Mouse (Mus musculus): ENCODE measurements at regions not wholly inside any gene's neighbourhood (a gene's known extent, or its start where the extent isn't known, plus 50 kb on each side); places are given as distances from the start of the nearest gene placed in this dataset.

GRCm38 (mm10) chr11:31781605-31782004, 90.4 kb upstream of the Cpeb4 start:
- DNase-seq (ENCODE audit: low spot score in 2 of 2): no peak

- no peak for DNase-seq (ENCODE audit: low spot score in 2 of 2)
Measured at GRCm38 (mm10) chr11:31783506-31784063, 88.4 kb upstream of the Cpeb4 start.

GRCm38 (mm10) chr11:31784332-31784901, 87.6 kb upstream of the Cpeb4 start:
- no peak for DNase-seq (ENCODE audit: low spot score in 2 of 2)

GRCm38 (mm10) chr11:31785160-31785559, 86.9 kb upstream of the Cpeb4 start:
- no peak for DNase-seq (ENCODE audit: low spot score in 2 of 2)

- no peak for DNase-seq (ENCODE audit: low spot score in 2 of 2)
Measured at GRCm38 (mm10) chr11:31787376-31787775, 84.6 kb upstream of the Cpeb4 start.

GRCm38 (mm10) chr11:31787917-31788703, 83.9 kb upstream of the Cpeb4 start:
- DNase-seq (ENCODE audit: low spot score in 2 of 2): no peak

GRCm38 (mm10) chr11:31789967-31790366, 82.0 kb upstream of the Cpeb4 start:
- DNase-seq (ENCODE audit: low spot score in 2 of 2): no peak

GRCm38 (mm10) chr11:31791264-31791663, 80.7 kb upstream of the Cpeb4 start:
- no peak for DNase-seq (ENCODE audit: low spot score in 2 of 2)

GRCm38 (mm10) chr11:31795084-31795483, 76.9 kb upstream of the Cpeb4 start:
- no peak for DNase-seq (ENCODE audit: low spot score in 2 of 2)

- no peak for DNase-seq (ENCODE audit: low spot score in 2 of 2)
Measured at GRCm38 (mm10) chr11:31796245-31796644, 75.8 kb upstream of the Cpeb4 start.

- no peak for DNase-seq (ENCODE audit: low spot score in 2 of 2)
Measured at GRCm38 (mm10) chr11:31801575-31801974, 70.4 kb upstream of the Cpeb4 start.

GRCm38 (mm10) chr11:31803319-31803891, 68.6 kb upstream of the Cpeb4 start:
- DNase-seq (ENCODE audit: low spot score in 2 of 2): no peak

GRCm38 (mm10) chr11:31804518-31804917, 67.5 kb upstream of the Cpeb4 start:
- no peak for DNase-seq (ENCODE audit: low spot score in 2 of 2)

GRCm38 (mm10) chr11:31807461-31808215, 64.4 kb upstream of the Cpeb4 start:
- peak in 1 of 2 experiments; percentile 56 for DNase-seq (ENCODE audit: low spot score in 2 of 2)

GRCm38 (mm10) chr11:31808216-31808838, 63.7 kb upstream of the Cpeb4 start:
- no peak for DNase-seq (ENCODE audit: low spot score in 2 of 2)

GRCm38 (mm10) chr11:31810011-31810786, 61.8 kb upstream of the Cpeb4 start:
- DNase-seq (ENCODE audit: low spot score in 2 of 2): no peak

- DNase-seq (ENCODE audit: low spot score in 2 of 2): no peak
Measured at GRCm38 (mm10) chr11:31812215-31812614, 59.8 kb upstream of the Cpeb4 start.

GRCm38 (mm10) chr11:31814616-31815015, 57.4 kb upstream of the Cpeb4 start:
- DNase-seq (ENCODE audit: low spot score in 2 of 2): no peak

- no peak for DNase-seq (ENCODE audit: low spot score in 2 of 2)
Measured at GRCm38 (mm10) chr11:31815855-31816488, 56.0 kb upstream of the Cpeb4 start.

GRCm38 (mm10) chr11:31818032-31818431, 54.0 kb upstream of the Cpeb4 start:
- no peak for DNase-seq (ENCODE audit: low spot score in 2 of 2)

Data from gastrocnemius, postnatal 4 days (tissue).